ENCODE assay signal across 8 mouse cellular contexts in the genomic region with DNA sequence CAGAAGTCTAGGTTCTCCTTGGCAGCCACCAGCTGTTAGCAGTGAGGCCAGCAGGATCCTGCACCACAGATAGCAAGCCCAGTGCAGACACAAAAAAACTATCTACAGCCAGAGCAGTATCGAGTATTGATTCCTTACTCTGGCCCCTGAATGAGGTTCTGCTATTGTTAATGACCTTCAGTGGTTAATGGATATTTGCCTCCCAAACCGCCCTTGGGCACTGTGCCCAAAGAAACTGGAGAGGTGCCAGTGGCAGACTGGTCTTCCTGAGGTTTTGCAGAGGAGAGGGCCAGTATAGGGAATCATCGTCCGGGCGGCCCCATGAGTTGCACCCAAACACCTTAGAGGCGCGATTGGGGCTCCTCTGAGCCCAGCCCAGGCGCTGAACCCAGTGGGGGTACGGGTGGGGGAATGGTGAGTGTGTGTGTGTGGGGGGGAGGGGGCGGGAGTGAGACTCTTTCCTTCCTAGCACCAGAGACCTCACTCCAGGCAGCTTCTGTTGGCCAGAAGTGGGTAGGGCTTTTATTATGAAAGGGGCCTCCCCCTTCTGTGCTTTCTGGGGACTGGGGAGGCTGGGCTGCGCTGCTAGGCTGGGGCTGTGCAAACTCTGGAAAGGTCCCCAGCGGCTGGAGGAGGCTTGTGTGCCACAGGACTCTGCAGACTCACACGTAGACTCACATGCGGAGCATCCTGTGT. TPM values are rescaled to one million over a fixed set of nuclear protein-coding genes. Genes with fewer than 3 reads are reported as not detected.
DNase-seq lines count a peak whose midpoint lies in the region; ATAC-seq and TF ChIP-seq lines count a peak whose summit lies in the region.

A gene (plus strand): TSS at position 571 of the 696 bp plus-strand sequence.

- no peak for TF ChIP-seq EP300 in stomach, postnatal 0 days (optimal IDR thresholded peaks at IDR 0.05)

- intact Hi-C loops in heart, postnatal 10 days (cut with DNase I): no loop called here

- peaks cover 1% of the 10 kb centered on the region; the same call in 1 of the 2 replicates for H3K4me1 ChIP-seq in forebrain, embryonic 11.5 days (replicated peaks; ENCODE audit: control insufficient read depth, insufficient read depth, low read length)
- H3K4me1 ChIP-seq in stomach, postnatal 0 days (replicated peaks; ENCODE audit: control insufficient read depth, insufficient read depth): peaks cover 2% of the 10 kb centered on the region

- no peaks in the 10 kb centered on the region for H3K36me3 ChIP-seq in forebrain, embryonic 11.5 days (ENCODE audit: control insufficient read depth, insufficient read depth, low read length)
- no peaks in the 10 kb centered on the region for H3K36me3 ChIP-seq in stomach, postnatal 0 days (ENCODE audit: control insufficient read depth, insufficient read depth, low read length)

- H3K27me3 ChIP-seq in forebrain, embryonic 11.5 days (ENCODE audit: control insufficient read depth, insufficient read depth, low read length): no peaks in the 10 kb centered on the region
- H3K27me3 ChIP-seq in stomach, postnatal 0 days (ENCODE audit: control insufficient read depth, insufficient read depth, low read length): no peaks in the 10 kb centered on the region

- TF ChIP-seq CTCF in stomach, postnatal 0 days (IDR thresholded peaks at IDR 0.05; ENCODE audit: low read depth): 0 out of 2 replicates have a peak, but pooled peaks have one; percentile 19

- H3K9ac ChIP-seq in forebrain, embryonic 11.5 days (ENCODE audit: low read length): peak within 1 kb of the TSS; percentile 7; the same call in 1 of the 2 replicates
- peak within 1 kb of the TSS; percentile 56 for H3K9ac ChIP-seq in stomach, postnatal 0 days (ENCODE audit: low read length)

- DNase-seq in MN1 (ENCODE audit: low spot score): peak; percentile 81
- DNase-seq in adrenal gland, postnatal 36 days: peak; percentile 91 to 95
- DNase-seq in forebrain, embryonic 11.5 days (ENCODE audit: low spot score): peak; percentile 70
- DNase-seq in heart, postnatal 10 days: peak; percentile 81 to 87
- peak; percentile 89 to 90 for DNase-seq in kidney, postnatal 25 days
- peak; percentile 86 to 87 for DNase-seq in lung, postnatal 4 days
- DNase-seq in stomach, postnatal 0 days (ENCODE audit: low spot score): peak; percentile 87

- H3K4me2 ChIP-seq in forebrain, embryonic 11.5 days (ENCODE audit: low read depth, low read length, severe bottlenecking): peak within 1 kb of the TSS; percentile 28; the same call in 1 of the 2 replicates
- H3K4me2 ChIP-seq in stomach, postnatal 0 days (replicated peaks; ENCODE audit: low read depth): peak within 1 kb of the TSS; percentile 61

- 19% methylated on average over 14 of the region's 14 CpGs for WGBS in forebrain, embryonic 11.5 days
- 5% methylated on average over 13 of the region's 14 CpGs for WGBS in stomach, postnatal 0 days

- H3K4me3 ChIP-seq in forebrain, embryonic 11.5 days (ENCODE audit: low read depth, low read length): no peak within 1 kb of the TSS
- H3K4me3 ChIP-seq in stomach, postnatal 0 days (ENCODE audit: low read depth, low read length): peak within 1 kb of the TSS; percentile 41

- H3K9me3 ChIP-seq in forebrain, embryonic 11.5 days (ENCODE audit: control insufficient read depth, low read length): no peaks in the 10 kb centered on the region
- H3K9me3 ChIP-seq in stomach, postnatal 0 days (ENCODE audit: control insufficient read depth, low read length): no peaks in the 10 kb centered on the region

- peak; percentile 83 for ATAC-seq in forebrain, embryonic 11.5 days (replicated peaks; ENCODE audit: low FRiP score)
- peak; percentile 88 for ATAC-seq in stomach, postnatal 0 days (ENCODE audit: low FRiP score, low TSS enrichment)
- no peak for ATAC-seq in inflammation-experienced regulatory T-cells, adult 6 months

- H3K27ac ChIP-seq in forebrain, embryonic 11.5 days (ENCODE audit: low read depth, low read length): peak within 1 kb of the TSS; percentile 12; the same call in 1 of the 2 replicates
- H3K27ac ChIP-seq in stomach, postnatal 0 days (replicated peaks): peak within 1 kb of the TSS; percentile 82

RNA-seq across cellular contexts. Expression of the gene that starts here (rescaled TPM):
- total RNA-seq in adrenal gland, postnatal 36 days (2021): 1 to 10 TPM; 1.4 to 1.5 TPM
- 0.31 and 0.40 TPM in 2 replicates for polyA plus RNA-seq in forebrain, embryonic 11.5 days (2014; fragmentation: Nextera tagmentation; extraction: Ambion mirVana)
- 1 to 10 TPM; 2.2 to 2.6 TPM for total RNA-seq in heart, postnatal 10 days (2021)
- 2.7 and 2.8 TPM in 2 replicates for polyA plus RNA-seq in stomach, postnatal 0 days (2015; fragmentation: Nextera tagmentation; extraction: Ambion mirVana)
- polyA plus RNA-seq in inflammation-experienced regulatory T-cells, adult 6 months (2017; shearing (Covaris generic)): under 1 TPM in 1 of 3 experiments, not detected in 2; 0.12 TPM

Comparison
In these comparisons a context has a peak if more than half of its experiments do, and no peak if none do; other contexts are left out.
1. Peak in DNase-seq, ATAC-seq, H3K27ac ChIP-seq, H3K9ac ChIP-seq and H3K4me2 ChIP-seq in forebrain, embryonic 11.5 days; RNA of the gene not detected or under 1 TPM.